ENCODE assay signal across 28 mouse cellular contexts in genomic region chr5:90331071-90331470, GRCm38 (mm10). TPM values are rescaled to one million over a fixed set of nuclear protein-coding genes. Genes with fewer than 3 reads are reported as not detected.
A peak's percentile ranks its signal among the peaks of the same experiment; 100 is the strongest.
DNase-seq lines count a peak whose midpoint lies in the region; ATAC-seq and TF ChIP-seq lines count a peak whose summit lies in the region.
"Had no signal": no experiment of that assay in that cellular context is flagged by ENCODE, and none has a peak within 500 bp of the region (broad histone marks: within the 10 kb centered on the region; RNA-seq: fewer than 3 reads in every experiment).

No protein-coding gene starts in this region.

- H3K27ac ChIP-seq in kidney, adult 2 months (ENCODE audit: insufficient read depth, low read depth, low read length) = peak overlapping the region; percentile 9; the same call in 1 of the 2 replicates
- no peak overlapping the region for H3K27ac ChIP-seq in kidney, embryonic 15.5 days
- no peak overlapping the region for H3K27ac ChIP-seq in lung, postnatal 0 days (ENCODE audit: low read length)
- no peak overlapping the region for H3K27ac ChIP-seq in stomach, postnatal 0 days (replicated peaks)
- H3K27ac ChIP-seq: embryonic facial prominence, embryonic 13.5 days; forebrain, embryonic 10.5 days; forebrain, embryonic 15.5 days; hindbrain, embryonic 12.5 days; hindbrain, postnatal 0 days; liver, embryonic 14.5 days; midbrain, embryonic 10.5 days had no signal

- TF ChIP-seq EP300 in lung, postnatal 0 days (IDR thresholded peaks at IDR 0.05) = no peak
- no peak for TF ChIP-seq EP300 in stomach, postnatal 0 days (optimal IDR thresholded peaks at IDR 0.05)

- no peak overlapping the region for H3K9ac ChIP-seq in kidney, embryonic 15.5 days
- no peak overlapping the region for H3K9ac ChIP-seq in lung, postnatal 0 days (replicated peaks; ENCODE audit: low read depth)
- H3K9ac ChIP-seq in stomach, postnatal 0 days (ENCODE audit: low read length) = no peak overlapping the region
- H3K9ac ChIP-seq: embryonic facial prominence, embryonic 13.5 days; forebrain, embryonic 15.5 days; hindbrain, embryonic 12.5 days; liver, embryonic 14.5 days had no signal

- H3K4me2 ChIP-seq in kidney, embryonic 15.5 days = no peak overlapping the region
- no peak overlapping the region for H3K4me2 ChIP-seq in lung, postnatal 0 days (replicated peaks; ENCODE audit: low read depth, low read length)
- no peak overlapping the region for H3K4me2 ChIP-seq in stomach, postnatal 0 days (replicated peaks; ENCODE audit: low read depth)
- H3K4me2 ChIP-seq: embryonic facial prominence, embryonic 13.5 days; forebrain, embryonic 15.5 days; hindbrain, embryonic 12.5 days had no signal

- no peaks in the 10 kb centered on the region for H3K36me3 ChIP-seq in kidney, adult 2 months (ENCODE audit: control insufficient read depth, insufficient read depth, low read length)
- no peaks in the 10 kb centered on the region for H3K36me3 ChIP-seq in kidney, embryonic 15.5 days
- no peaks in the 10 kb centered on the region for H3K36me3 ChIP-seq in lung, postnatal 0 days (ENCODE audit: insufficient read depth, low read length)
- H3K36me3 ChIP-seq in stomach, postnatal 0 days (ENCODE audit: control insufficient read depth, insufficient read depth, low read length) = no peaks in the 10 kb centered on the region
- H3K36me3 ChIP-seq: embryonic facial prominence, embryonic 13.5 days; forebrain, embryonic 10.5 days; forebrain, embryonic 15.5 days; hindbrain, embryonic 12.5 days; midbrain, embryonic 10.5 days had no signal

- intact Hi-C loops in left cerebral cortex, postnatal 25 days (cut with DNase I) = no loop called here

- no peaks in the 10 kb centered on the region for H3K27me3 ChIP-seq in kidney, adult 2 months (replicated peaks; ENCODE audit: control insufficient read depth, insufficient read depth, low read length)
- no peaks in the 10 kb centered on the region for H3K27me3 ChIP-seq in kidney, embryonic 15.5 days
- no peaks in the 10 kb centered on the region for H3K27me3 ChIP-seq in lung, postnatal 0 days (replicated peaks; ENCODE audit: insufficient read depth, low read length)
- H3K27me3 ChIP-seq in stomach, postnatal 0 days (ENCODE audit: control insufficient read depth, insufficient read depth, low read length) = no peaks in the 10 kb centered on the region
- H3K27me3 ChIP-seq: CH12.LX; embryonic facial prominence, embryonic 13.5 days; forebrain, embryonic 15.5 days; hindbrain, embryonic 12.5 days had no signal

- ATAC-seq in kidney, embryonic 15.5 days (replicated peaks; ENCODE audit: low FRiP score) = no peak
- ATAC-seq in lung, postnatal 0 days = peak; percentile 74
- ATAC-seq in inflammation-experienced regulatory T-cells, adult 6 months = peak; percentile 28
- 0 out of 2 replicates have a peak, but pooled peaks have one; percentile 42 for ATAC-seq in stomach, postnatal 0 days (ENCODE audit: low FRiP score, low TSS enrichment)
- ATAC-seq: activated CD4-positive, CD25-positive, alpha-beta regulatory T cell, adult 4 months; forebrain, embryonic 15.5 days; hindbrain, postnatal 0 days; midbrain, embryonic 16.5 days had no signal

- no peak for TF ChIP-seq POLR2A in kidney, adult 2 months (IDR thresholded peaks at IDR 0.05; ENCODE audit: low read depth, low read length)

- no peak for TF ChIP-seq CTCF in kidney, adult 2 months (conservative IDR thresholded peaks at IDR 0.05; ENCODE audit: insufficient read depth, insufficient read length, low read depth, low read length)
- TF ChIP-seq CTCF in lung, postnatal 0 days (IDR thresholded peaks at IDR 0.05) = no peak
- TF ChIP-seq CTCF in stomach, postnatal 0 days (IDR thresholded peaks at IDR 0.05; ENCODE audit: low read depth) = no peak

- H3K4me1 ChIP-seq in kidney, adult 2 months (ENCODE audit: control insufficient read depth, insufficient read depth, low read length) = peaks cover 4% of the 10 kb centered on the region; the same call in 1 of the 2 replicates
- H3K4me1 ChIP-seq in kidney, embryonic 15.5 days = no peaks in the 10 kb centered on the region
- peaks cover 4% of the 10 kb centered on the region; the same call in 1 of the 2 replicates for H3K4me1 ChIP-seq in lung, postnatal 0 days (ENCODE audit: insufficient read depth, low read depth, low read length)
- no peaks in the 10 kb centered on the region for H3K4me1 ChIP-seq in stomach, postnatal 0 days (replicated peaks; ENCODE audit: control insufficient read depth, insufficient read depth)
- H3K4me1 ChIP-seq: embryonic facial prominence, embryonic 13.5 days; forebrain, embryonic 10.5 days; forebrain, embryonic 15.5 days; midbrain, embryonic 10.5 days had no signal

- no peak for DNase-seq in kidney, adult 2 months
- peak; percentile 48 for DNase-seq in lung, postnatal 0 days (ENCODE audit: low spot score)
- DNase-seq in lung, postnatal 4 days = no peak
- no peak for DNase-seq in stomach, postnatal 0 days (ENCODE audit: low spot score)
- DNase-seq in left cerebral cortex, postnatal 25 days (ENCODE audit: low spot score in 2 of 2) = no peak
- DNase-seq in urinary bladder, adult 2 months (ENCODE audit: low spot score) = no peak
- DNase-seq: adrenal gland, adult 2 months; adrenal gland, postnatal 36 days; B cell, adult 2 months; cerebellum, adult 9-11 months; kidney, adult 11 months; kidney, postnatal 4 days; left cerebral cortex, postnatal 4 days; right cerebral cortex, postnatal 25 days; thymus, adult 18-20 months; thymus, postnatal 25 days had no signal

- WGBS in kidney, adult 2 months = 67% methylated on average over 1 of the region's 1 CpGs
- WGBS in kidney, embryonic 15.5 days = 94% methylated on average over 1 of the region's 1 CpGs
- WGBS in lung, postnatal 0 days = 27% methylated on average over 1 of the region's 1 CpGs
- WGBS in stomach, postnatal 0 days = 44% methylated on average over 1 of the region's 1 CpGs

- no peaks in the 10 kb centered on the region for H3K9me3 ChIP-seq in kidney, embryonic 15.5 days (replicated peaks)
- H3K9me3 ChIP-seq in lung, postnatal 0 days (ENCODE audit: low read length) = no peaks in the 10 kb centered on the region
- no peaks in the 10 kb centered on the region for H3K9me3 ChIP-seq in stomach, postnatal 0 days (ENCODE audit: control insufficient read depth, low read length)
- H3K9me3 ChIP-seq: embryonic facial prominence, embryonic 13.5 days; forebrain, embryonic 10.5 days; forebrain, embryonic 15.5 days; hindbrain, embryonic 12.5 days; midbrain, embryonic 10.5 days had no signal

- no peak overlapping the region for H3K4me3 ChIP-seq in kidney, adult 2 months (ENCODE audit: insufficient read depth, low read depth, low read length)
- H3K4me3 ChIP-seq in kidney, embryonic 15.5 days (replicated peaks) = no peak overlapping the region
- H3K4me3 ChIP-seq in lung, postnatal 0 days (ENCODE audit: low read depth, low read length) = no peak overlapping the region
- H3K4me3 ChIP-seq in stomach, postnatal 0 days (ENCODE audit: low read depth, low read length) = no peak overlapping the region
- H3K4me3 ChIP-seq: embryonic facial prominence, embryonic 13.5 days; forebrain, embryonic 10.5 days; forebrain, embryonic 15.5 days; hindbrain, embryonic 12.5 days; midbrain, embryonic 10.5 days had no signal

RNA-seq across cellular contexts. Expression of gene Ankrd17, which starts 35.3 kb away (rescaled TPM):
- 27.1 and 27.9 TPM in 2 replicates for polyA plus RNA-seq in kidney, adult 2 months (2012; rRNA removed)
- 25.3 and 26.3 TPM in 2 replicates for polyA plus RNA-seq in kidney, embryonic 15.5 days (2015; fragmentation: Nextera tagmentation; extraction: Ambion mirVana)
- polyA plus RNA-seq in lung, postnatal 0 days (2015; fragmentation: Nextera tagmentation; extraction: Ambion mirVana) = 16.0 and 17.3 TPM in 2 replicates
- 10 to 100 TPM; 40.5 to 64.2 (median 52.0) TPM for polyA plus RNA-seq in inflammation-experienced regulatory T-cells, adult 6 months (2017; shearing (Covaris generic))
- polyA plus RNA-seq in stomach, postnatal 0 days (2015; fragmentation: Nextera tagmentation; extraction: Ambion mirVana) = 12.5 and 12.9 TPM in 2 replicates
- 100 to 1,000 TPM; 110 to 117 TPM for total RNA-seq in left cerebral cortex, postnatal 25 days (2021)
- 33.5 and 41.5 TPM in 2 replicates for polyA plus RNA-seq in urinary bladder, adult 2 months (2012; rRNA removed)

RNA-seq across cellular contexts. Expression of gene Gm9958, which starts 35.9 kb away (rescaled TPM):
- polyA plus RNA-seq in kidney, adult 2 months (2012; rRNA removed) = 1.1 and 2.3 TPM in 2 replicates
- polyA plus RNA-seq in kidney, embryonic 15.5 days (2015; fragmentation: Nextera tagmentation; extraction: Ambion mirVana) = 6.3 and 7.0 TPM in 2 replicates
- polyA plus RNA-seq in lung, postnatal 0 days (2015; fragmentation: Nextera tagmentation; extraction: Ambion mirVana) = 5.3 and 5.8 TPM in 2 replicates
- polyA plus RNA-seq in inflammation-experienced regulatory T-cells, adult 6 months (2017; shearing (Covaris generic)) = 1 to 10 TPM in 2 of 3 experiments, under 1 TPM in 1; 0.70 to 3.1 (median 1.4) TPM
- polyA plus RNA-seq in stomach, postnatal 0 days (2015; fragmentation: Nextera tagmentation; extraction: Ambion mirVana) = 4.1 and 5.4 TPM in 2 replicates
- total RNA-seq in left cerebral cortex, postnatal 25 days (2021) = 1 to 10 TPM; 1.6 to 1.7 TPM
- polyA plus RNA-seq in urinary bladder, adult 2 months (2012; rRNA removed) = 3.0 and 3.3 TPM in 2 replicates
